Mouse (Mus musculus) limb, embryonic 15.5 days (tissue): Measurements from ENCODE around the gene Zbtb2. TPM values are rescaled to one million over a fixed set of nuclear protein-coding genes. Genes with fewer than 3 reads are reported as not detected.

Source experiments
- ATAC-seq: fragments of 200-750 bp; cut with Nextera tagmentation; 2 replicates; pipeline ENCODE4 v1.8.0; 2017; ENCODE audit warnings: low read depth, moderate TSS enrichment; ENCODE audit not compliant: insufficient number of reproducible peaks, low FRiP score, low TSS enrichment
- H3K27ac ChIP-seq: fragments of 300-500 bp; sonication (generic); 2 replicates; pipeline ENCODE4 v1.5.1; 2015; ENCODE audit warnings: moderate library complexity, mild to moderate bottlenecking, inconsistent platforms
- H3K27me3 ChIP-seq: fragments of 300-500 bp; sonication (generic); 2 replicates; pipeline ENCODE4 v1.6.1; 2015; ENCODE audit warnings: inconsistent platforms
- H3K36me3 ChIP-seq: fragments of 300-500 bp; sonication (generic); 2 replicates; pipeline ENCODE4 v1.6.1; 2015; ENCODE audit warnings: inconsistent platforms
- H3K4me1 ChIP-seq: fragments of 300-500 bp; sonication (generic); 2 replicates; pipeline ENCODE4 v1.6.1; 2015; ENCODE audit warnings: inconsistent platforms
- H3K4me2 ChIP-seq: fragments of 300-500 bp; sonication (generic); 2 replicates; pipeline ENCODE4 v1.6.1; 2015; ENCODE audit warnings: mild to moderate bottlenecking, inconsistent platforms
- H3K4me3 ChIP-seq: fragments of 300-500 bp; sonication (generic); 2 replicates; pipeline ENCODE4 v1.5.1; 2015; ENCODE audit warnings: mild to moderate bottlenecking, inconsistent platforms
- H3K9ac ChIP-seq: fragments of 300-500 bp; sonication (generic); 2 replicates; pipeline ENCODE4 v1.6.1; 2015; ENCODE audit warnings: inconsistent platforms
- H3K9me3 ChIP-seq: fragments of 300-500 bp; sonication (generic); 2 replicates; pipeline ENCODE4 v1.6.1; 2016; ENCODE audit warnings: inconsistent platforms
- WGBS: fragments of 180-500 bp; shearing (Covaris S2); methylation state at CpG from one replicate; pipeline ENCODE4 v1.1.7; 2015; 5-methylcytosine and 5-hydroxymethylcytosine counted together
- polyA plus RNA-seq: library from polyadenylated mRNA; unstranded; fragments of >200 nt; fragmentation: Nextera tagmentation; extraction: Ambion mirVana; gene quantifications from 2 replicates; pipeline ENCODE4 v1.2.1, GENCODE M21; 2015

Zbtb2 gene
- polyA plus RNA-seq, 1 experiment from 2014 or later = 13.4 TPM

GRCm38 (mm10) chr10:4354371-4355260 lies 33.3 kb downstream of the Zbtb2 start:
- Histone ChIP-seq H3K27me3 (no peaks in the 10 kb centered on the region), H3K4me3 (no peak overlapping the region), H3K9ac (no peak overlapping the region), H3K9me3 (no peaks in the 10 kb centered on the region), H3K4me2 (no peak overlapping the region), H3K27ac (no peak overlapping the region), H3K36me3 (peaks cover 36% of the 10 kb centered on the region), H3K4me1 (no peaks in the 10 kb centered on the region)
- ATAC-seq = no peak
- 86% methylated on average over 38 of the region's 38 CpGs for WGBS

- WGBS = 95% methylated on average over 14 of the region's 14 CpGs
- H3K36me3 ChIP-seq = no peaks in the 10 kb centered on the region
Observed at GRCm38 (mm10) chr10:4347591-4347990, 40.3 kb downstream of the Zbtb2 start.

GRCm38 (mm10) chr10:4347136-4347492 lies 40.8 kb downstream of the Zbtb2 start:
- peaks cover 10% of the 10 kb centered on the region for H3K4me1 ChIP-seq
- H3K9me3 ChIP-seq = no peaks in the 10 kb centered on the region
- no peaks in the 10 kb centered on the region for H3K27me3 ChIP-seq
- no peak overlapping the region for H3K9ac ChIP-seq
- ATAC-seq = 0 out of 2 replicates have a peak, but pooled peaks have one; percentile 7
- H3K36me3 ChIP-seq = no peaks in the 10 kb centered on the region
- H3K27ac ChIP-seq = no peak overlapping the region
- peak overlapping the region; percentile 64 for H3K4me2 ChIP-seq
- WGBS = 71% methylated on average over 4 of the region's 4 CpGs
- H3K4me3 ChIP-seq = peak overlapping the region; percentile 44

More at GRCm38 (mm10) chr10:4347591-4347990, 40.3 kb downstream of the Zbtb2 start:
- Histone ChIP-seq H3K4me3 (no peak overlapping the region), H3K27me3 (no peaks in the 10 kb centered on the region), H3K9ac (no peak overlapping the region), H3K9me3 (no peaks in the 10 kb centered on the region), H3K4me2 (no peak overlapping the region), H3K4me1 (peaks cover 10% of the 10 kb centered on the region), H3K27ac (no peak overlapping the region)
- no peak for ATAC-seq

- ATAC-seq = peak; percentile 77; the same call in 1 of the 2 replicates
- no peaks in the 10 kb centered on the region for H3K9me3 ChIP-seq
- H3K4me3 ChIP-seq = peak overlapping the region; percentile 44
- peaks cover 10% of the 10 kb centered on the region for H3K4me1 ChIP-seq
- 0 out of 2 replicates have a peak overlapping the region, but pooled peaks have one; percentile 40 for H3K9ac ChIP-seq
- H3K36me3 ChIP-seq = no peaks in the 10 kb centered on the region
- no peaks in the 10 kb centered on the region for H3K27me3 ChIP-seq
- H3K4me2 ChIP-seq = peak overlapping the region; percentile 64
- 7% methylated on average over 28 of the region's 28 CpGs for WGBS
- H3K27ac ChIP-seq = no peak overlapping the region; the same call in 1 of the 2 replicates
Observed at GRCm38 (mm10) chr10:4346489-4347135, 41.3 kb downstream of the Zbtb2 start.

GRCm38 (mm10) chr10:4341430-4341829 lies 46.5 kb downstream of the Zbtb2 start:
- no peaks in the 10 kb centered on the region for H3K9me3 ChIP-seq
- ATAC-seq = no peak
- no peaks in the 10 kb centered on the region for H3K36me3 ChIP-seq
- peaks cover 8% of the 10 kb centered on the region for H3K4me1 ChIP-seq
- H3K4me2 ChIP-seq = no peak overlapping the region
- H3K4me3 ChIP-seq = no peak overlapping the region
- 27% methylated on average over 2 of the region's 2 CpGs for whole genome bisulfite sequencing
- H3K9ac ChIP-seq = no peak overlapping the region
- H3K27ac ChIP-seq = no peak overlapping the region
- H3K27me3 ChIP-seq = no peaks in the 10 kb centered on the region

- H3K36me3 ChIP-seq = no peaks in the 10 kb centered on the region
- H3K9me3 ChIP-seq = no peaks in the 10 kb centered on the region
- peak overlapping the region; percentile 37 for H3K4me2 ChIP-seq
- peak overlapping the region; percentile 23; the same call in 1 of the 2 replicates for H3K27ac ChIP-seq
- no peak overlapping the region for H3K9ac ChIP-seq
- ATAC-seq = peak; percentile 78; the same call in 1 of the 2 replicates
- H3K4me1 ChIP-seq = peaks cover 13% of the 10 kb centered on the region
- WGBS = 31% methylated on average over 15 of the region's 15 CpGs
- H3K4me3 ChIP-seq = no peak overlapping the region
- H3K27me3 ChIP-seq = no peaks in the 10 kb centered on the region
Observed at GRCm38 (mm10) chr10:4338863-4339461, 48.9 kb downstream of the Zbtb2 start.

- peak overlapping the region; percentile 73 for H3K27ac ChIP-seq
- no peaks in the 10 kb centered on the region for H3K27me3 ChIP-seq
- peak; percentile 88 for ATAC-seq
- peak overlapping the region; percentile 42 for H3K4me3 ChIP-seq
- 5% methylated on average over 27 of the region's 27 CpGs for WGBS
- peaks cover 20% of the 10 kb centered on the region for H3K4me1 ChIP-seq
- peak overlapping the region; percentile 68 for H3K4me2 ChIP-seq
- no peaks in the 10 kb centered on the region for H3K9me3 ChIP-seq
- H3K36me3 ChIP-seq = no peaks in the 10 kb centered on the region
- H3K9ac ChIP-seq = no peak overlapping the region
Observed at GRCm38 (mm10) chr10:4334039-4334683, 53.7 kb downstream of the Zbtb2 start.

GRCm38 (mm10) chr10:4333319-4333718 lies 54.6 kb downstream of the Zbtb2 start:
- Histone ChIP-seq H3K9me3 (no peaks in the 10 kb centered on the region), H3K4me3 (no peak overlapping the region; the same call in 1 of the 2 replicates), H3K4me1 (peaks cover 15% of the 10 kb centered on the region; the same call in 1 of the 2 replicates), H3K27ac (peak overlapping the region; percentile 73), H3K27me3 (no peaks in the 10 kb centered on the region), H3K4me2 (peak overlapping the region; percentile 68), H3K9ac (no peak overlapping the region), H3K36me3 (no peaks in the 10 kb centered on the region)
- 12% methylated on average over 8 of the region's 8 CpGs for WGBS
- ATAC-seq = no peak

- H3K4me1 ChIP-seq = peaks cover 15% of the 10 kb centered on the region; the same call in 1 of the 2 replicates
- ATAC-seq = no peak
- WGBS = 68% methylated on average over 7 of the region's 7 CpGs
Observed at GRCm38 (mm10) chr10:4332228-4332979, 55.5 kb downstream of the Zbtb2 start.

GRCm38 (mm10) chr10:4327716-4328115 lies 60.2 kb downstream of the Zbtb2 start:
- H3K9me3 ChIP-seq = no peaks in the 10 kb centered on the region
- WGBS = 89% methylated on average over 1 of the region's 1 CpGs
- H3K27me3 ChIP-seq = no peaks in the 10 kb centered on the region
- H3K9ac ChIP-seq = no peak overlapping the region
- ATAC-seq = no peak
- H3K27ac ChIP-seq = no peak overlapping the region
- H3K4me1 ChIP-seq = peaks cover 7% of the 10 kb centered on the region; the same call in 1 of the 2 replicates
- H3K4me2 ChIP-seq = no peak overlapping the region
- H3K4me3 ChIP-seq = no peak overlapping the region
- no peaks in the 10 kb centered on the region for H3K36me3 ChIP-seq

More at GRCm38 (mm10) chr10:4332228-4332979, 55.5 kb downstream of the Zbtb2 start:
- Histone ChIP-seq H3K27me3 (no peaks in the 10 kb centered on the region), H3K9me3 (no peaks in the 10 kb centered on the region), H3K27ac (no peak overlapping the region), H3K9ac (no peak overlapping the region), H3K4me2 (no peak overlapping the region), H3K4me3 (no peak overlapping the region), H3K36me3 (no peaks in the 10 kb centered on the region)

- no peak overlapping the region for H3K4me2 ChIP-seq
- H3K27ac ChIP-seq = peak overlapping the region; percentile 34; the same call in 1 of the 2 replicates
- H3K9me3 ChIP-seq = no peaks in the 10 kb centered on the region
- ATAC-seq = no peak
- H3K4me3 ChIP-seq = no peak overlapping the region
- no peaks in the 10 kb centered on the region for H3K36me3 ChIP-seq
- 29% methylated on average over 5 of the region's 5 CpGs for whole genome bisulfite sequencing
- no peaks in the 10 kb centered on the region for H3K27me3 ChIP-seq
- H3K9ac ChIP-seq = no peak overlapping the region
- H3K4me1 ChIP-seq = peaks cover 7% of the 10 kb centered on the region; the same call in 1 of the 2 replicates
Observed at GRCm38 (mm10) chr10:4325562-4325961, 62.3 kb downstream of the Zbtb2 start.
